Mouse (Mus musculus): ENCODE measurements around the gene Prss50.
A peak's percentile ranks its signal among the peaks of the same experiment; 100 is the strongest.

The Prss50 gene

GRCm38 (mm10) chr9:110875288-110875695 lies 17.5 kb downstream of the Prss50 start:
- peak; percentile 71 to 78 for DNase-seq

GRCm38 (mm10) chr9:110877353-110877752 lies 19.6 kb downstream of the Prss50 start:
- peak in 1 of 2 experiments; percentile 58 for DNase-seq

- DNase-seq = peak; percentile 88 to 89
Observed at GRCm38 (mm10) chr9:110877888-110878287, 20.1 kb downstream of the Prss50 start.

- peak; percentile 79 to 84 for DNase-seq
Observed at GRCm38 (mm10) chr9:110879191-110879920, 21.6 kb downstream of the Prss50 start, which contains the start of gene Als2cl. Gene Als2cl, plus strand, starts transcription at chr9:110879870.

- peak; percentile 90 to 94 for DNase-seq
Observed at GRCm38 (mm10) chr9:110879998-110880561, 22.3 kb downstream of the Prss50 start, which contains the start of gene Tmie. Gene Tmie, minus strand, starts transcription at chr9:110880113.

- peak; percentile 49 to 60 for DNase-seq
Observed at GRCm38 (mm10) chr9:110880772-110881171, 23.0 kb downstream of the Prss50 start.

- peak; percentile 64 to 78 for DNase-seq
Observed at GRCm38 (mm10) chr9:110881953-110882352, 24.2 kb downstream of the Prss50 start.

- no peak for DNase-seq
Observed at GRCm38 (mm10) chr9:110887388-110888303, 29.9 kb downstream of the Prss50 start.

- no peak for DNase-seq
Observed at GRCm38 (mm10) chr9:110888935-110889334, 31.2 kb downstream of the Prss50 start.

GRCm38 (mm10) chr9:110890026-110890783 lies 32.4 kb downstream of the Prss50 start:
- peak; percentile 64 to 66 for DNase-seq

- DNase-seq = peak; percentile 63 to 66
Observed at GRCm38 (mm10) chr9:110891077-110891828, 33.5 kb downstream of the Prss50 start.

- DNase-seq = no peak
Observed at GRCm38 (mm10) chr9:110892552-110892951, 34.8 kb downstream of the Prss50 start.

- DNase-seq = no peak
Observed at GRCm38 (mm10) chr9:110893429-110893828, 35.7 kb downstream of the Prss50 start.

- no peak for DNase-seq
Observed at GRCm38 (mm10) chr9:110895507-110895906, 37.7 kb downstream of the Prss50 start.

GRCm38 (mm10) chr9:110895994-110896393 lies 38.2 kb downstream of the Prss50 start:
- DNase-seq = no peak

- no peak for DNase-seq
Observed at GRCm38 (mm10) chr9:110896595-110896994, 38.8 kb downstream of the Prss50 start.

- DNase-seq = no peak
Observed at GRCm38 (mm10) chr9:110899451-110900008, 41.8 kb downstream of the Prss50 start.

- DNase-seq = no peak
Observed at GRCm38 (mm10) chr9:110901204-110901603, 43.4 kb downstream of the Prss50 start.

- no peak for DNase-seq
Observed at GRCm38 (mm10) chr9:110902271-110902670, 44.5 kb downstream of the Prss50 start.

- DNase-seq = no peak
Observed at GRCm38 (mm10) chr9:110907201-110907837, 49.6 kb downstream of the Prss50 start.

Measured in kidney, postnatal 36 days (tissue).